Mouse (Mus musculus) intestine, embryonic 14.5 days (tissue): ENCODE data around the gene Pdxp. TPM values are rescaled to one million over a fixed set of nuclear protein-coding genes. Genes with fewer than 3 reads are reported as not detected.

Source experiments
- ATAC-seq: fragments of 200-750 bp; cut with Nextera tagmentation; replicated peaks from 2 replicates; pipeline ENCODE4 v1.8.0; 2017; ENCODE audit warnings: low read depth, moderate number of reproducible peaks, moderate TSS enrichment, moderate library complexity; ENCODE audit not compliant: low FRiP score, low TSS enrichment
- DNase-seq: peaks from one replicate; pipeline ENCODE4 v3.0.0-alpha.2; 2018; ENCODE audit warnings: low spot score
- H3K27ac ChIP-seq: fragments of 300-500 bp; sonication (generic); 2 replicates; pipeline ENCODE4 v1.5.1; 2014; ENCODE audit warnings: low read depth, mild to moderate bottlenecking, control low read depth
- H3K27me3 ChIP-seq: fragments of 300-500 bp; sonication (generic); replicated peaks from 2 replicates; pipeline ENCODE4 v1.6.1; 2014; ENCODE audit warnings: low read length, control low read depth; ENCODE audit not compliant: control insufficient read depth, insufficient read depth
- H3K36me3 ChIP-seq: fragments of 300-500 bp; sonication (generic); 2 replicates; pipeline ENCODE4 v1.6.1; 2014; ENCODE audit warnings: low read length, control low read depth; ENCODE audit not compliant: control insufficient read depth, insufficient read depth
- H3K4me1 ChIP-seq: fragments of 300-500 bp; sonication (generic); replicated peaks from 2 replicates; pipeline ENCODE4 v1.6.1; 2014; ENCODE audit warnings: low read length, control low read depth, mixed read lengths; ENCODE audit not compliant: control insufficient read depth, insufficient read depth
- H3K4me2 ChIP-seq: fragments of 300-500 bp; sonication (generic); 2 replicates; pipeline ENCODE4 v1.6.1; 2014; ENCODE audit warnings: low read length
- H3K4me3 ChIP-seq: fragments of 300-500 bp; sonication (generic); 2 replicates; pipeline ENCODE4 v1.5.1; 2014; ENCODE audit warnings: low read depth, low read length, control low read depth, mixed read lengths
- H3K9ac ChIP-seq: fragments of 300-500 bp; sonication (generic); 2 replicates; pipeline ENCODE4 v1.6.1; 2014; ENCODE audit warnings: mild to moderate bottlenecking, low read length
- H3K9me3 ChIP-seq: fragments of 300-500 bp; sonication (generic); 2 replicates; pipeline ENCODE4 v1.6.1; 2016; ENCODE audit warnings: low read length, control low read depth; ENCODE audit not compliant: control insufficient read depth
- WGBS: fragments of 180-500 bp; shearing (Covaris S2); extraction: QIAGEN DNeasy Blood & Tissue Kit; methylation state at CpG from one replicate; pipeline ENCODE4 v1.1.7; 2014; 5-methylcytosine and 5-hydroxymethylcytosine counted together
- polyA plus RNA-seq: library from polyadenylated mRNA; unstranded; fragments of >200 nt; fragmentation: Nextera tagmentation; extraction: Ambion mirVana; gene quantifications from 2 replicates; pipeline ENCODE4 v1.2.1, GENCODE M21; 2014

The Pdxp gene
- polyA plus RNA-seq, 1 experiment from 2014 or later, result 16.3 TPM

DNA sequence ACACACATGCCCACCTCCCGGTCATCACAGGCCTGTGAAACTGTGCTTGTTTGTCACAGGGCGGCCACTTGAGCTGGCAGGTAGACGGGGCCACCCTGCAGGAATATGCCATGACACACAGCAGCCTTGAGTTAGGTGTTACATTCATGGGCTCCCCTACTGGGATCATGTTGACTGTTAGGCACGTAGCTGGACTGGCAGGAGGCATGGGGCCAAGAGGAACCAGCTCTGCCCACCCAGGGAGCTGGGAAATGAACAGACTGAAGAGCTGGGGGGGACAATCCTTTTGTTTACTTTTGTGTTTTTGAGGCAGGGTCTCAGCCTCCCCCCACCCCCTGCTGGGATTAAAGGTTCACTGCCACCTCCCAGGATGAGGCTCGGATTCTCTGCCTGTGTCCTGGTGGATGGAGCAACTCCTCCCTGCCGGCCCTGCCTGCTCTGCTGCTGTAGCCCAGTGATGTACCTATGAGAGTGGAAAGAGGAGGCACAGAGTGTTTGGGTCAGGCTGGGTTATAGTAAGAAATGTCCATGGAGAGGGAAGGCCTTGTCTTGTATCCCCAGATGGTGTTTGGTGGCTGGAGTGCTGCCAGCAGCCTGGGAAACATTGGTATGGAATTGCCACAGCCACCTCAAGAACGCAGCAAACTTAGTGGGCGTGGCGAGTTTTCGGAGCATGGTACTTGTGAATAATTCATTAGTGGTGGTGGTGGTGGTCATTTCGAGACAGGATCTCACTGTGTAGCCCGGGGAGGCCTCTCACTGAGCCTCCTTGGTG lies 2.5 kb downstream of the Pdxp start:
- Histone ChIP-seq H3K4me1 (peaks cover 24% of the 10 kb centered on the region), H3K4me3 (peak overlapping the region; percentile 21), H3K4me2 (peak overlapping the region; percentile 97), H3K27ac (no peak overlapping the region), H3K36me3 (peaks cover 31% of the 10 kb centered on the region), H3K27me3 (no peaks in the 10 kb centered on the region), H3K9me3 (no peaks in the 10 kb centered on the region), H3K9ac (0 out of 2 replicates have a peak overlapping the region, but pooled peaks have one; percentile 10)
- 68% methylated on average over 12 of the region's 12 CpGs for WGBS
- DNase-seq (no peak), ATAC-seq (no peak)

DNA sequence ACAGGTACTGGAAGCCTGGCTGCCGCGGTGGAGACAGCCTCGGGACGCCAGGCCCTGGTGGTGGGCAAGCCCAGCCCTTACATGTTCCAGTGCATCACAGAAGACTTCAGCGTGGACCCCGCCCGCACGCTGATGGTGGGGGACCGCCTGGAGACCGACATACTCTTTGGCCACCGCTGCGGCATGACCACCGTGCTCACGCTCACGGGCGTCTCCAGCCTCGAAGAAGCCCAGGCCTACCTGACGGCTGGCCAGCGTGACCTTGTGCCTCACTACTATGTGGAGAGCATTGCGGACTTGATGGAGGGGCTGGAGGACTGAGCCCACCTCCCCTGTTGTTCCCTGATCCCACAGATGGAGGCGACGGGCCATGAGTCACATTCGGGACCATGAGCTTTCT lies 4.4 kb downstream of the Pdxp start:
- H3K4me2 ChIP-seq, result no peak overlapping the region
- ATAC-seq, result no peak
- H3K9ac ChIP-seq, result no peak overlapping the region
- H3K27ac ChIP-seq, result no peak overlapping the region
- no peaks in the 10 kb centered on the region for H3K9me3 ChIP-seq
- WGBS, result 92% methylated on average over 23 of the region's 23 CpGs
- no peaks in the 10 kb centered on the region for H3K27me3 ChIP-seq
- H3K4me1 ChIP-seq, result peaks cover 24% of the 10 kb centered on the region
- H3K4me3 ChIP-seq, result no peak overlapping the region
- no peak for DNase-seq
- peaks cover 16% of the 10 kb centered on the region for H3K36me3 ChIP-seq

GRCm38 (mm10) chr15:78919914-78920313 lies 6.2 kb downstream of the Pdxp start:
- H3K36me3 ChIP-seq, result peaks cover 16% of the 10 kb centered on the region
- 67% methylated on average over 12 of the region's 12 CpGs for WGBS
- ATAC-seq (no peak), DNase-seq (no peak)
- H3K9me3 ChIP-seq, result no peaks in the 10 kb centered on the region
- no peak overlapping the region for H3K4me3 ChIP-seq
- H3K27ac ChIP-seq, result no peak overlapping the region
- H3K27me3 ChIP-seq, result no peaks in the 10 kb centered on the region
- no peak overlapping the region for H3K4me2 ChIP-seq
- peaks cover 20% of the 10 kb centered on the region for H3K4me1 ChIP-seq
- H3K9ac ChIP-seq, result no peak overlapping the region

- no peak for DNase-seq
- no peak overlapping the region for H3K27ac ChIP-seq
- no peaks in the 10 kb centered on the region for H3K9me3 ChIP-seq
- 87% methylated on average over 7 of the region's 7 CpGs for WGBS
- no peak overlapping the region for H3K4me3 ChIP-seq
- H3K4me1 ChIP-seq, result peaks cover 19% of the 10 kb centered on the region
- ATAC-seq, result no peak
- peaks cover 16% of the 10 kb centered on the region for H3K36me3 ChIP-seq
- no peak overlapping the region for H3K4me2 ChIP-seq
- H3K9ac ChIP-seq, result no peak overlapping the region
- no peaks in the 10 kb centered on the region for H3K27me3 ChIP-seq
Measured at GRCm38 (mm10) chr15:78922700-78923099, 9.0 kb downstream of the Pdxp start.

- H3K4me3 ChIP-seq, result no peak overlapping the region
- peaks cover 19% of the 10 kb centered on the region for H3K4me1 ChIP-seq
- no peak overlapping the region for H3K4me2 ChIP-seq
- H3K9me3 ChIP-seq, result no peaks in the 10 kb centered on the region
- no peak overlapping the region for H3K9ac ChIP-seq
- H3K27ac ChIP-seq, result no peak overlapping the region
- 63% methylated on average over 6 of the region's 6 CpGs for WGBS
- ATAC-seq (no peak), DNase-seq (no peak)
- peaks cover 13% of the 10 kb centered on the region for H3K36me3 ChIP-seq
- H3K27me3 ChIP-seq, result no peaks in the 10 kb centered on the region
Measured at GRCm38 (mm10) chr15:78923585-78923984, 9.9 kb downstream of the Pdxp start.

DNA sequence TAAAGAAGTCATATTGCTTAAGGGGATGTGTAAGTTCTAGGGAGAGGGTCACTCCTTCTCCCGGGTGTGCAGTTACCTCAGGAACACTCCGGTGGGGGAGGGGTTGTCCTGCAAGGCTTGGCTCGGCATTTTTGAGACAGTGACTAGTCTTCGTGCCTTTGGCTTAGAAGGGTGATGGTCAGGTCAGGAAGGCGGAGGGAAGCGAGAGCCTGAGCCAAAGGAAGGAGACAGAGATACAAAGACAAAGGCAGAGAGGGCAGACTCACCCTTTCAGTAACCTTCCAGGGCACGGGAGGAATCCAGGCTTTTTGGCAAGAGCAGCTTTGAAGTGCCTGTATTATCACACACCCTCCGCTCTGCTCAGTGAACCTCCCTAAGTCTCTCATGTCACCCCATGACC lies 11.4 kb downstream of the Pdxp start:
- no peak overlapping the region for H3K4me2 ChIP-seq
- peaks cover 11% of the 10 kb centered on the region for H3K36me3 ChIP-seq
- peaks cover 19% of the 10 kb centered on the region for H3K4me1 ChIP-seq
- DNase-seq, result no peak
- no peak overlapping the region for H3K4me3 ChIP-seq
- H3K9me3 ChIP-seq, result no peaks in the 10 kb centered on the region
- 39% methylated on average over 8 of the region's 8 CpGs for WGBS
- no peak overlapping the region; the same call in 1 of the 2 replicates for H3K9ac ChIP-seq
- peak overlapping the region; percentile 94 for H3K27ac ChIP-seq
- no peaks in the 10 kb centered on the region for H3K27me3 ChIP-seq
- no peak for ATAC-seq

GRCm38 (mm10) chr15:78926021-78926919 lies 12.6 kb downstream of the Pdxp start, which contains the start of gene Lgals1:
TSS of gene Lgals1 (plus strand) at chr15:78926725.
- H3K27ac ChIP-seq, result peak within 1 kb of the TSS; percentile 94
- H3K27me3 ChIP-seq, result no peaks in the 10 kb centered on the region
- peaks cover 16% of the 10 kb centered on the region for H3K36me3 ChIP-seq
- peak within 1 kb of the TSS; percentile 64 for H3K4me3 ChIP-seq
- DNase-seq, result peak; percentile 92
- peak; percentile 71 for ATAC-seq
- H3K9ac ChIP-seq, result peak within 1 kb of the TSS; percentile 61
- 4% methylated on average over 20 of the region's 20 CpGs for WGBS
- H3K9me3 ChIP-seq, result no peaks in the 10 kb centered on the region
- peaks cover 20% of the 10 kb centered on the region for H3K4me1 ChIP-seq
- H3K4me2 ChIP-seq, result peak within 1 kb of the TSS; percentile 92

DNA sequence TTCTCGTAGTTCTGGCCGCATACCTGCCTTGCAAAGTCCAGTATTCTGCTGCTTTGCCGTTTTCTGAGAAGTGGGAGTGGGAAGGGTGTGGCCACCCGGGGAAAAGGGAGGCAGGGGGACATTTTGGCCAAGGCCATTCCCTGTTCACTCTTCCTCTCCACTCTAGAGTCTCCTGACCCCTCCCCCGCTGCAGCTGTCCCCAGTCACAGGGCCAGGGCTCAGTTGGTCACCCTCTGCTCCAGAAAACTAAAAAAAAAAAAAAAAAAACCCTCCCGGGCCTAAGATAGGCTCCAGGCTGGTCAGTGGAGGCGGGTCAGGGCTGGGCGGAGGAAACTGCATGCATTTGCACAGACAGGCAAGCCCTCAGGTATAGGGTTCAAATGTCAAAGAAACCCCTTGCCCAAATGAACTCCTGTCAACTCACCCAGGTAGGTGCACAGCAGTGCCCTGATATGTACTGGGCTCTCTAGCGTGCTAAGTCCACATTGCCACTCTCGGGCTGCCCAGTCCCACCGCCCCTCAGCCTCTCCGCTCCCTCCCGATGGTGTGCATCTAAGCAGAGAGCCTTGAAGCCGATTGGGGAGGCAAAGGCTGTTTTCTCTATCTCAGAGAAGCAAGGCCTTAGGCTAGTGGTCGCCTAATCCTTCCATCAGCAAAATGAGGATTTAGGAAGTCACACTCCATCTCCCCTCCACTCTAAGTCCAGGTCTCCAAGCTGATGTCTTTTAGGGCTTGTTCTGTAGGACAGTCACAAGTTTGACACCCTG lies 13.5 kb downstream of the Pdxp start:
- Histone ChIP-seq H3K27me3 (no peaks in the 10 kb centered on the region), H3K4me2 (peak overlapping the region; percentile 92), H3K4me1 (peaks cover 23% of the 10 kb centered on the region), H3K27ac (peak overlapping the region; percentile 94), H3K9me3 (no peaks in the 10 kb centered on the region), H3K36me3 (peaks cover 16% of the 10 kb centered on the region), H3K9ac (peak overlapping the region; percentile 61), H3K4me3 (peak overlapping the region; percentile 64)
- DNase-seq (peak; percentile 64), ATAC-seq (no peak)
- WGBS, result 16% methylated on average over 15 of the region's 15 CpGs
